ENCODE assay signal across 9 mouse cellular contexts in genomic region chr1:180269033-180269432, GRCm38 (mm10). TPM values are rescaled to one million over a fixed set of nuclear protein-coding genes. Genes with fewer than 3 reads are reported as not detected.
DNase-seq lines count a peak whose midpoint lies in the region; ATAC-seq and TF ChIP-seq lines count a peak whose summit lies in the region.
"Had no signal": no experiment of that assay in that cellular context is flagged by ENCODE, and none has a peak within 500 bp of the region (broad histone marks: within the 10 kb centered on the region; RNA-seq: fewer than 3 reads in every experiment).

No protein-coding gene starts in this region.

- no peaks in the 10 kb centered on the region for H3K36me3 ChIP-seq in forebrain, embryonic 10.5 days (replicated peaks)
- H3K36me3 ChIP-seq in forebrain, embryonic 11.5 days (ENCODE audit: control insufficient read depth, insufficient read depth, low read length), result no peaks in the 10 kb centered on the region
- H3K36me3 ChIP-seq in kidney, adult 2 months (ENCODE audit: control insufficient read depth, insufficient read depth, low read length), result no peaks in the 10 kb centered on the region
- no peaks in the 10 kb centered on the region for H3K36me3 ChIP-seq in kidney, embryonic 14.5 days (ENCODE audit: control insufficient read depth, insufficient read depth, low read length)
- H3K36me3 ChIP-seq in midbrain, embryonic 12.5 days, result no peaks in the 10 kb centered on the region
- no peaks in the 10 kb centered on the region for H3K36me3 ChIP-seq in midbrain, embryonic 11.5 days (ENCODE audit: control insufficient read depth, insufficient read depth, low read length)
- no peaks in the 10 kb centered on the region for H3K36me3 ChIP-seq in neural tube, embryonic 15.5 days
- H3K36me3 ChIP-seq: hindbrain, embryonic 15.5 days had no signal

- no peaks in the 10 kb centered on the region for H3K9me3 ChIP-seq in forebrain, embryonic 10.5 days
- no peaks in the 10 kb centered on the region for H3K9me3 ChIP-seq in forebrain, embryonic 11.5 days (ENCODE audit: control insufficient read depth, low read length)
- H3K9me3 ChIP-seq in kidney, embryonic 14.5 days (ENCODE audit: control insufficient read depth, low read length), result no peaks in the 10 kb centered on the region
- H3K9me3 ChIP-seq in midbrain, embryonic 12.5 days, result no peaks in the 10 kb centered on the region
- H3K9me3 ChIP-seq in midbrain, embryonic 11.5 days (ENCODE audit: control insufficient read depth, low read length), result no peaks in the 10 kb centered on the region
- no peaks in the 10 kb centered on the region for H3K9me3 ChIP-seq in neural tube, embryonic 15.5 days (replicated peaks)
- H3K9me3 ChIP-seq: hindbrain, embryonic 15.5 days had no signal

- no peak for TF ChIP-seq CTCF in kidney, adult 2 months (conservative IDR thresholded peaks at IDR 0.05; ENCODE audit: insufficient read depth, insufficient read length, low read depth, low read length)

- peaks cover 18% of the 10 kb centered on the region for H3K4me1 ChIP-seq in forebrain, embryonic 10.5 days
- peaks cover 2% of the 10 kb centered on the region; the same call in 1 of the 2 replicates for H3K4me1 ChIP-seq in forebrain, embryonic 11.5 days (replicated peaks; ENCODE audit: control insufficient read depth, insufficient read depth, low read length)
- peaks cover 11% of the 10 kb centered on the region for H3K4me1 ChIP-seq in kidney, adult 2 months (ENCODE audit: control insufficient read depth, insufficient read depth, low read length)
- peaks cover 5% of the 10 kb centered on the region; the same call in 1 of the 2 replicates for H3K4me1 ChIP-seq in kidney, embryonic 14.5 days (ENCODE audit: control insufficient read depth, insufficient read depth, low read length)
- H3K4me1 ChIP-seq in midbrain, embryonic 12.5 days, result 0 out of 2 replicates have a peak, but pooled peaks cover 7% of the 10 kb centered on the region
- no peaks in the 10 kb centered on the region for H3K4me1 ChIP-seq in midbrain, embryonic 11.5 days (ENCODE audit: control insufficient read depth, insufficient read depth, low read length)
- peaks cover 2% of the 10 kb centered on the region; the same call in 1 of the 2 replicates for H3K4me1 ChIP-seq in neural tube, embryonic 15.5 days

- no peak overlapping the region for H3K4me2 ChIP-seq in forebrain, embryonic 11.5 days (ENCODE audit: low read depth, low read length, severe bottlenecking)
- no peak overlapping the region for H3K4me2 ChIP-seq in kidney, embryonic 14.5 days (replicated peaks; ENCODE audit: low read depth, low read length)
- H3K4me2 ChIP-seq in midbrain, embryonic 12.5 days (replicated peaks), result no peak overlapping the region
- H3K4me2 ChIP-seq in midbrain, embryonic 11.5 days, result no peak overlapping the region
- no peak overlapping the region for H3K4me2 ChIP-seq in neural tube, embryonic 15.5 days
- H3K4me2 ChIP-seq: hindbrain, embryonic 15.5 days had no signal

- H3K27ac ChIP-seq in forebrain, embryonic 10.5 days, result 0 out of 2 replicates have a peak overlapping the region, but pooled peaks have one; percentile 40
- no peak overlapping the region for H3K27ac ChIP-seq in forebrain, embryonic 11.5 days (ENCODE audit: low read depth, low read length)
- no peak overlapping the region for H3K27ac ChIP-seq in kidney, adult 2 months (ENCODE audit: insufficient read depth, low read depth, low read length)
- no peak overlapping the region for H3K27ac ChIP-seq in kidney, embryonic 14.5 days (ENCODE audit: low read depth, low read length)
- no peak overlapping the region for H3K27ac ChIP-seq in midbrain, embryonic 12.5 days (replicated peaks)
- no peak overlapping the region for H3K27ac ChIP-seq in midbrain, embryonic 11.5 days (ENCODE audit: low read depth, low read length)
- 0 out of 2 replicates have a peak overlapping the region, but pooled peaks have one; percentile 15 for H3K27ac ChIP-seq in neural tube, embryonic 15.5 days (replicated peaks)
- H3K27ac ChIP-seq: hindbrain, embryonic 15.5 days had no signal

- no peak overlapping the region for H3K4me3 ChIP-seq in forebrain, embryonic 10.5 days
- no peak overlapping the region for H3K4me3 ChIP-seq in forebrain, embryonic 11.5 days (ENCODE audit: low read depth, low read length)
- no peak overlapping the region for H3K4me3 ChIP-seq in kidney, adult 2 months (ENCODE audit: insufficient read depth, low read depth, low read length)
- no peak overlapping the region for H3K4me3 ChIP-seq in kidney, embryonic 14.5 days (ENCODE audit: low read length)
- H3K4me3 ChIP-seq in midbrain, embryonic 12.5 days, result no peak overlapping the region
- H3K4me3 ChIP-seq in midbrain, embryonic 11.5 days (ENCODE audit: low read depth, low read length), result no peak overlapping the region
- H3K4me3 ChIP-seq in neural tube, embryonic 15.5 days (replicated peaks), result no peak overlapping the region
- H3K4me3 ChIP-seq: hindbrain, embryonic 15.5 days had no signal

- no peak for TF ChIP-seq POLR2A in kidney, adult 2 months (IDR thresholded peaks at IDR 0.05; ENCODE audit: low read depth, low read length)

- H3K9ac ChIP-seq in forebrain, embryonic 11.5 days (ENCODE audit: low read length), result no peak overlapping the region
- H3K9ac ChIP-seq in kidney, embryonic 14.5 days (ENCODE audit: low read depth, low read length), result no peak overlapping the region
- H3K9ac ChIP-seq in midbrain, embryonic 12.5 days (replicated peaks), result 0 out of 2 replicates have a peak overlapping the region, but pooled peaks have one; percentile 41
- H3K9ac ChIP-seq in midbrain, embryonic 11.5 days (ENCODE audit: low read length), result no peak overlapping the region
- no peak overlapping the region for H3K9ac ChIP-seq in neural tube, embryonic 15.5 days (replicated peaks)
- H3K9ac ChIP-seq: hindbrain, embryonic 15.5 days had no signal

- 90% methylated on average over 2 of the region's 2 CpGs for WGBS in forebrain, embryonic 10.5 days
- WGBS in forebrain, embryonic 11.5 days, result 96% methylated on average over 2 of the region's 2 CpGs
- 56% methylated on average over 2 of the region's 2 CpGs for WGBS in kidney, adult 2 months
- 93% methylated on average over 2 of the region's 2 CpGs for WGBS in kidney, embryonic 14.5 days
- 92% methylated on average over 2 of the region's 2 CpGs for WGBS in midbrain, embryonic 12.5 days
- WGBS in midbrain, embryonic 11.5 days, result 94% methylated on average over 2 of the region's 2 CpGs
- WGBS in neural tube, embryonic 15.5 days, result 100% methylated on average over 2 of the region's 2 CpGs

- DNase-seq in forebrain, embryonic 10.5 days (ENCODE audit: extremely low spot score, low spot score), result no peak
- DNase-seq in forebrain, embryonic 11.5 days (ENCODE audit: low spot score), result no peak
- peak; percentile 36 for DNase-seq in kidney, adult 2 months
- no peak for DNase-seq in midbrain, embryonic 11.5 days (ENCODE audit: low spot score, missing footprints)
- no peak for DNase-seq in retina, postnatal 1 day

- no peak for ATAC-seq in forebrain, embryonic 11.5 days (replicated peaks; ENCODE audit: low FRiP score)
- no peak for ATAC-seq in kidney, embryonic 14.5 days (ENCODE audit: low FRiP score, low TSS enrichment)
- 0 out of 2 replicates have a peak, but pooled peaks have one; percentile 27 for ATAC-seq in midbrain, embryonic 12.5 days (ENCODE audit: low FRiP score, low read depth)
- ATAC-seq in midbrain, embryonic 11.5 days (ENCODE audit: low FRiP score), result no peak
- no peak for ATAC-seq in neural tube, embryonic 15.5 days (ENCODE audit: low FRiP score)

- peaks cover 27% of the 10 kb centered on the region for H3K27me3 ChIP-seq in forebrain, embryonic 10.5 days (ENCODE audit: poor library complexity, severe bottlenecking)
- H3K27me3 ChIP-seq in forebrain, embryonic 11.5 days (ENCODE audit: control insufficient read depth, insufficient read depth, low read length), result 0 out of 2 replicates have a peak, but pooled peaks cover 2% of the 10 kb centered on the region
- no peaks in the 10 kb centered on the region for H3K27me3 ChIP-seq in kidney, adult 2 months (replicated peaks; ENCODE audit: control insufficient read depth, insufficient read depth, low read length)
- no peaks in the 10 kb centered on the region for H3K27me3 ChIP-seq in kidney, embryonic 14.5 days (ENCODE audit: control insufficient read depth, insufficient read depth, low read length)
- H3K27me3 ChIP-seq in midbrain, embryonic 12.5 days, result peaks cover 27% of the 10 kb centered on the region
- H3K27me3 ChIP-seq in midbrain, embryonic 11.5 days (ENCODE audit: control insufficient read depth, insufficient read depth, low read length), result no peaks in the 10 kb centered on the region
- H3K27me3 ChIP-seq in neural tube, embryonic 15.5 days (replicated peaks), result peaks cover 6% of the 10 kb centered on the region; the same call in 1 of the 2 replicates

RNA-seq across cellular contexts. Expression of gene Psen2, which starts 5.8 kb away (rescaled TPM):
- polyA plus RNA-seq in forebrain, embryonic 10.5 days (2016; fragmentation: Nextera tagmentation; extraction: Ambion mirVana), result 6.4 and 6.5 TPM in 2 replicates
- 5.7 and 6.1 TPM in 2 replicates for polyA plus RNA-seq in forebrain, embryonic 11.5 days (2014; fragmentation: Nextera tagmentation; extraction: Ambion mirVana)
- polyA plus RNA-seq in kidney, adult 2 months (2012; rRNA removed), result 41.3 and 44.6 TPM in 2 replicates
- polyA plus RNA-seq in kidney, embryonic 14.5 days (2014; fragmentation: Nextera tagmentation; extraction: Ambion mirVana), result 15.4 and 17.1 TPM in 2 replicates
- polyA plus RNA-seq in midbrain, embryonic 12.5 days (2016; fragmentation: Nextera tagmentation; extraction: Ambion mirVana), result 6.8 and 7.7 TPM in 2 replicates
- polyA plus RNA-seq in midbrain, embryonic 11.5 days (2014; fragmentation: Nextera tagmentation; extraction: Ambion mirVana), result 5.2 and 5.4 TPM in 2 replicates
- 16.8 and 19.8 TPM in 2 replicates for polyA plus RNA-seq in neural tube, embryonic 15.5 days (2015; fragmentation: Nextera tagmentation; extraction: Ambion mirVana)

Comparison
In these comparisons a context has a peak if more than half of its experiments do, and no peak if none do; other contexts are left out.
1. H3K27ac ChIP-seq: peak in forebrain, embryonic 10.5 days (single experiment) and neural tube, embryonic 15.5 days (single experiment); none in forebrain, embryonic 11.5 days (single experiment), kidney, adult 2 months (single experiment), kidney, embryonic 14.5 days (single experiment), midbrain, embryonic 12.5 days (single experiment) and midbrain, embryonic 11.5 days (single experiment).